Mouse (Mus musculus) kidney, postnatal 25 days (tissue): ENCODE data around the gene Grik4.

Experiments used
- DNase-seq, 2 experiments: peaks; one replicate each; pipeline ENCODE4 v3.0.0; 2021; ENCODE audit warnings: mixed read lengths in 2 of 2

Grik4 gene

DNA sequence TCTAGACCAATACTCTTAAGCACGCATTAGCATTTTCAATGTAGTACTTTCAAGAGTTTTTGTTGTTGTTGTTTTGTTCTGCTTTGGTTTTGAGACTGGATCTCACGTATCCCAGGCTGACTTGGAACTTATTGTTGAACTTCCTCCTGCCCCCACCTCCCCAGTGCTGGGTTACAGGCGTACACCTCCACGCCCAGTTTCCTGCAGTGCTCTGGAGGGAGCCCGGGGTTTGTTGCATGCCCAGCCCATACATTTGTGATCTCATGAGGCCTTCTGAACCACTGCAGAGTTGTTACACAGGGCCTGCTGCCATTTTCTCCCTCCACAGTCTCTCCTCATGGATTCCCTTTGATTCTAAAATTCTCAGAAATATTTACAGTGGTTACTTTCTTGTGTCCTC lies 201.9 kb downstream of the Grik4 start:
- DNase-seq = no peak

DNA sequence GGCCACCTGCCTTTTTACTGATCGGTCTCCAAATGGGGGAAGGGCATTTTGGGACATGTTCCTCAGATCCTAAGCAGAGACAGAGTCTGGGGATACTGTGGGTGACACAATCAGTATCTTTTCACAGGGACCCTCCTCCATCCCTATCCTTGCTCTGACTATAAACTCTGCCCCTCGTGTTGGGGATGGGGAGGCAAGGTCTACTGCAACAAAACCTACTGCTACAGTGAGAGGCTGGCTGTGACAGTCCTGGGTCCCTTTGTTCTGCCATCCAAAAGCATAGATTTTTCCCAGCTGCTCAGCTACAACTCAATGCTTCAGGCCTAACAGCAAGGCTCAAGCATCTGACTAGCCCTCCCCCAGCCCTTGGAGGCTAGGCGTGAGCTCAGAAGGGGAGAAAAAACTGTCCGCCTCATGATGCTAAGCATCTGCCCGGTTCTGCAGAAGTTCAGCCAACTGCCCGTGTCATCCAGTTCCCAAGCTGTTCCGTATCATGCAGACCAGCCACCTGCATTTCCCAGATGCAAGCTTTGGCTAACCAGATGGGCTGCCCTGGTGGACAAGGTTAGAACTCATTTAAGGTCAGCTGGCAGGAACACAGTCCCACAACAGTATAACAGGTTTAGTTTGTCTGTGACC lies 207.5 kb downstream of the Grik4 start:
- DNase-seq = no peak

- DNase-seq = no peak
Measured at GRCm38 (mm10) chr9:42735086-42735485, 209.2 kb downstream of the Grik4 start.

- no peak for DNase-seq
Measured at GRCm38 (mm10) chr9:42732731-42733318, 211.5 kb downstream of the Grik4 start.

DNA sequence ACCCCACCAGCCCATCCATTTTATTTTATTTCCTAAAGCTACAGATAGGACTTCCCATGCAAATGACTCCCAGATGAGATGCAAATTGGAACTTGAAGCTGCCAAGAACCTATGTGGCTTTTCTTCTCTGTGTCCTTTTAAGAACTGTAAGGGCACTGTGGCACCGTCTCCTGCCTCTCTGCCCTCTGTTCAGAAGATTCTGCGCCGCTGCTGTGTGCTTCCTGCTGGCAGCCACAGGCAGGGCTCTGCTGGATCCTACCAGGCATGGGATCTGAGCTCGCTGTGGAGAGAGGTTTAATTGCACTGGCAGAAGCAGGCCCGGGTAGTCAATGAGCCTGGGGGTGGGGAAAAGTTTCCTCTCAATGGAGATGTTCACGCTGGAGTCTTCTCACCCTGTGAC lies 215.8 kb downstream of the Grik4 start:
- no peak for DNase-seq

- DNase-seq = peak; percentile 47 to 69
Measured at GRCm38 (mm10) chr9:42727661-42728060, 216.6 kb downstream of the Grik4 start.

DNA sequence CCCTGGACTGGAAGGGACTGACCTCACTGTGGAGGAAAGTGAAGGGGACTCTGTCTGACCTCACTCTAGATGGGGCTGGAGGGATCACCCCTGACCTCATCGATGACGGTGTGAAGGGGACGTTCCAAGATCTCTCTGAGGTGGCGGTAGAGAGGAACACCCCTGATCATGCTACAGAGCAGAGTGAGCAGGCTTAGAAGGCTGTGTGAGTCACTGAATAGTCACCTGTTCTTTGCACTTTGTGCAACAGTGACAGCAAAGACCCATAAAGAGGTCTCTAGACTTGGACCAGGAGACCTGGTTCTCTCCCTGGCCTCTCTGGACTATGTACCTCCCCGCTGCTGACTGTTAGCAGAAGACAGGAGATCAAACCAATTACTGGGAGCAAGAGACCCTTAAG lies 217.1 kb downstream of the Grik4 start:
- DNase-seq = no peak

GRCm38 (mm10) chr9:42724099-42724498 lies 220.2 kb downstream of the Grik4 start:
- DNase-seq = no peak

DNA sequence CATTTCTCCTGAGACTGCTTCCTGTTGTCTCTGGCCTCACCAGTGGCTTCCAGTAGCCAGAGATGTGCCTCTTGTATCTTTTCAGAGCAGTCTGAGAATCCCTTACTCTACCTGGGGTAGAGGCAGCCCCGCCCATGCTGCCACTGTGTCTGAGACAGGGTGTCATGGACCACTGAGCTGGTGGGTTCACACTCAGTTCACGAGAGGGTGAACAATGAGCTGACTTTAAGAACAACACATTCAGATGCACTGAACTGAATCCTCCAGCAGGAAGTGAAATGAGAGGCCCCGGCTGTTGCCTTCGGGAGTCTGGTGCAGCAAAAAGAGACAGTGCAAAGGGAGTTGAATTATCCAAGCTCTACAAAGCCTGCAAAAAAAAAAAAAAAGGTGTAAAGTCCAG lies 221.8 kb downstream of the Grik4 start:
- DNase-seq = peak; percentile 8 to 44

- DNase-seq = no peak
Measured at GRCm38 (mm10) chr9:42721718-42722117, 222.6 kb downstream of the Grik4 start.

DNA sequence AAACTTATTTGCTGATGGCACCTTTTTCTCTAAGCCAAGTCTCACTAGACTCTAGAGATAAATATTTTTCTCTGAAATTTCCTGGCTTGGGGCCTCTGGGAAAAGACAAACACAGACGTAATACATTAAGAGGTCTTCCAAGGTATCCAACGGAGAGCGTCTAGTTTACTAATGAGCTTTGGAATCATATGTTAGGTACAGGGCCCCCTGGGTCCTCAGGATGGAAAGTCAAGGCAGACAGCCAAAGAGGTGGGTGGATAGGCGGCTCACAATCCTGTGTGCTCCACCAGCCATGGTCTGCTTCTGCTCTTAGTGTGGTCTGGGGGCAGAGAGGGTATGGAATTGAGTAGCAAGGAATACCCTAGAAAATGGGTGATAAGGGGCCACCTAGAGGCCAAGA lies 223.1 kb downstream of the Grik4 start:
- DNase-seq = no peak

DNA sequence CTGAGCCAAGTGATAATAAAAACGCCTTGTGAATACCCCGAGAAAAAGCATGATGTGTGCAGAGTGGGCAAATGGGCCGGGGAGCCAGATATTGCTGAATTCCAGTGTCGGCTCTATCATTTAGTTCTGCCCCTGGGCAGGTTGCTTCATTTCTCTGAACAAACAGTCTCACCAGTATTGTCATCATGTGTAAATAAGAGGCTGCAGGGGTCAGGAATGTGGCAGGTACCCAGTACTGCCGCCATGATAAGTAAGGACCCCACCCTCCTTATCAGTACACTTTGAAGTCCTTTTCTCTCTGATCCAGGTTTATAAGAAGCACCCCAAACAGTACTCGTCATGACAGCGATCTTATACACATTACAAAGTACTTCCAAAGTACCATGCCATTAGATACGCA lies 230.4 kb downstream of the Grik4 start:
- DNase-seq = no peak

DNA sequence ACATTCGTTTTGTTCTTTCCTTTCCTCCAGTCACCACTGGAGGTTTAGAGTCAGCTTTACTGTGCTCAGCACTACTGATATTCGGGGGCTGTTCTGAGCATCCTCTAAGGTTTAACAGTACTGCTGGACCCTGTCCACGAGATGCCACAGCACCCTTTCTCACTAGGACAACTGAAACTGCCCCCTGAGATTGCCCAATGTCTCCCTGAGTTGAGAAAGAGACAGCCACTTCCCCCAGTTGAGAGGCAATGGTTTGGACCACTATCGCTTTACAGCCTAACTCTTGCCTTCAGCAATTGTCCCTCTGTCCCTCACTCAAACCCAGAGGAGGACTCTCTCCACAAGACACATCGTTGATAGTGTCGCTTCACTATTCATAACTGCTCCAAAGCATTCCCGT lies 238.4 kb downstream of the Grik4 start:
- no peak for DNase-seq

DNA sequence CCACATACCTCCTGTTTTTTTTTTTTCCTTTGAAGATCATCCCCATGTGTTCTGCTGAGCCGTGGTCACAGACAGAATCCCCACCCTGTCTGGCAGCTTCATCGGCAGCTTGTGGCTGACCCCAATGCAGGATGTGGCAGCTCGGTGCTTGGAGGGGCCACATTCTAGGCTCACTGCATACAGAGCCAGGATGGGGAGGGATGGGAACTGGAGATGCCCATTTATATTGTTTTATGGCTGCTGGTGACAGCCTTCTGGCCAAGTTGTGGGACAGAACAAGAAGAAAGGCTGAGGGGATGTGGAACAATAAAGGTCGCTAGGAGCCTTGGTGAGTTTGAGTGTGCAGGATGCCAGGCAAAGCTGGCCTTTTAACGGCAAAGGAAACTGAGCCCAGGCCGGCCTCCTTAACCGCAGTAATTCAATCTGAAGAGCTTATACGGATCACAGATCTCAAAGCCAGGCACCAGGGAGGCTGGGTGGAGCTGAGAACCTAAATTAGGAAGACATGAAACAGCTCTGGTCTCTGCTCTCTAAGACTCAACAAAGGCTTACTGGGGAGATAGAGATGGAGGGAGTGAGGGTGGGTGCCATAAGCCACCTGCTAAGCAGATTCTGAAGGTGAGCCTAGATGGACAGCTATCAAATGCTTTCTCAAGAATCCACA lies 241.0 kb downstream of the Grik4 start:
- no peak for DNase-seq

GRCm38 (mm10) chr9:42702231-42703132 lies 241.8 kb downstream of the Grik4 start:
- DNase-seq = no peak

DNA sequence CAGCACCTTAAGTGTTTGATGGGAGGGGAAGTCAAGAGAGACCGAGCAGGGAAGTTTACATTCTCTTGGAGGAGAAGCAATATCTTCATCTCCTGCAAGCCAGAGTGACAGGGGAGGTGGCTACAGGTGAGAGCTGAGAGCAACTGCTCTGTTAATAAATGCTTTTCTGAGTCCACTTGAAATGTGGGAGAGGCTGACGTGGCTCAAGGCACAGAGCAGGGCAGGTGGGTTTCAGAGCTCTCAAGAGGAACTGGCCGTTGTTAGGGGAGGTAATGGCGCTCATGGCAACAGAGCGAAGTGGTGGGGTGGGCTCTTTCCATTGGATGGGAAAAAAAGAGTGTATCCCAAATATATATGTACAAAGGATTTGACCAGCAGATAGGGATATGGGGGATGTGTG lies 242.6 kb downstream of the Grik4 start:
- no peak for DNase-seq

- no peak for DNase-seq
Measured at GRCm38 (mm10) chr9:42693024-42693423, 251.3 kb downstream of the Grik4 start.

GRCm38 (mm10) chr9:42688143-42688542 lies 256.1 kb downstream of the Grik4 start:
- DNase-seq = peak; percentile 53 to 80

GRCm38 (mm10) chr9:42686104-42686503 lies 258.2 kb downstream of the Grik4 start:
- DNase-seq = no peak

DNA sequence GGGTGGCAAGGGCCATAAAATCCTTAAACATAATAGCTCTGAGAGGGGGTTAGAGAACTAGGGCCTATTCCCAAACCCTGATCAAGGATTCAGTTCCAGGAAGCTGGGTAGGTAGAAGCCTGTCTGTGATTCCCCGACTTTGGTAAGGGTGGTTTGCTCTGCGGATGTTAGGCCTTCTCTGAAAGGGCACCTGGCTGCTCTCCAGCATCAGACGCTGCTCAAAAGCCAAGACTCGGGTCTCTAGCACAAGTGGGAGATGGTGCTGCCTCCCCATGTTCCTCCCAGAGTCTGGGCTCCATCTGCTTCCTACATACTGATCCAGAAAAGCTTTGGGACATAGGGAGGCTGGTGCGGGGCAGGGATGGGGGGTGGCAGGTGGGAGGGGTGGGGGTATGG lies 270.3 kb downstream of the Grik4 start:
- DNase-seq = peak; percentile 18 to 43

DNA sequence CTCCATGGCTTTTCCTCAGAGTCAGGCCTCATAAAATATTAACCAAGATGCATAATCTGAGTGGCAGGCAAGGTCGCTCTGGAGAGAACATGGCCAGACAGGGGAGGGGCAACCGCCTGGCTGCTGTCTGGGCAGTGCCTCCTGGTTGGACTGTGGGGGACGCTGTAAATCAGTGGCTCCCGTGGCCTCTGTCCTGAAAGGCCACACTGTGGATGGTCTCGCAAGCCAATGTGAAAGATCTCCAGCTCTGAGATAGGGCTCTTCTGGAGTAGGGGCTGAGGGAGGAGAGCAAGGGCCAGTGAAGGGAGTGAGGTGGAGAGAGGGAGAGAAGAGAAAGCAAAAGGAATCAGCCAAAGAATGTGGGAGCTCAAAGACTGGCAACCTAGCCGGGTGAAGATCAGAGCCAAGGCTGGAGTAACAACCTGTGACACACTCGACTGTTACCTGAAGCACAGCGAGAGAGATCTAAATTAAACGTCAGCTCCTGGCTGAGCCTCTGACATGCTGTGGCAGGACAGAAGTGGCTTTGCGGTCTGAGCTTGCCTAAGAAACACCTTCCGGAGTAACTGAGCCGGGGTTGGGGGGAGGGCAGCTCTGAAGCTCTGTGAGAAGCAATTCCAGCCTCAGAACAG lies 270.8 kb downstream of the Grik4 start:
- peak; percentile 70 to 91 for DNase-seq

- DNase-seq = peak; percentile 24 to 61
Measured at GRCm38 (mm10) chr9:42672982-42673381, 271.3 kb downstream of the Grik4 start.

GRCm38 (mm10) chr9:42670619-42671018 lies 273.7 kb downstream of the Grik4 start:
- DNase-seq = peak in 1 of 2 experiments; percentile 24
